In the genomic region with DNA sequence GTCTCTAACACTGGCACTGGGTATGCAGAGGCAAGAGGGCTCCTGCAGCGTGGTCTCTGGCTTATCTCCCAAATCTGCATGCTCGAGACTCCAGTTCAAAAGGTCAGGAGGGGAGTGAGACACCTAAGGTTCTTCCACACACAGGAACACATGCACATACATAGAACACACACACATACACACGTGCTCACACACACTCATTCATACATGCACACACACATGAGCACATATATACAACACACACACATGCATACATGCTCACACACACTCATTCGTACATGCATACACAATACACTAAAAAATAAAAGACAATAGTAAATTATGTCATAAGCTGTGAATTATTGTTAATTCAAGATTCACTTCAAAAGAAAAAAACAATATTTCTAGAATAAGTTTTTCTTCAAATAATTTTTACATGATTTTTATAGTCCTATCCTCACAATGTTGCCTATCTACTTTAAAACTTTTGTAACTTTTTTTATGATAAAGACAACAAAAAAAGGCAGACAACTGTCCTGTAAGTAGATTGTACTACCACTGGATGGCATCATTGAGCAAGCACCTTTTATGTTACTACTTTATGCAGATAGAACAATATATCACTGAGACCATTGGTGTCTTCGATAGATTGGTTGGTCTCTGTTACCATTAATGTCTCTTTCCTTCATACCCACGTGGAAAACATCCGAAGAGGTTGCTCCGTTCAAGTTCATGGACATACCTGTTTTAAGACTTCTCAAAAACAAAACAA, we compare ENCODE assay signal across 14 mouse cellular contexts. TPM values are rescaled to one million over a fixed set of nuclear protein-coding genes. Genes with fewer than 3 reads are reported as not detected.
DNase-seq lines count a peak whose midpoint lies in the region; ATAC-seq and TF ChIP-seq lines count a peak whose summit lies in the region.
"Had no signal": no experiment of that assay in that cellular context is flagged by ENCODE, and none has a peak within 500 bp of the region (broad histone marks: within the 10 kb centered on the region; RNA-seq: fewer than 3 reads in every experiment).

No protein-coding gene starts in this region.

- peak; percentile 69 for ATAC-seq in megakaryocyte progenitor cell, adult 5-6 weeks (replicated peaks; ENCODE audit: poor library complexity)
- ATAC-seq: hindbrain, embryonic 16.5 days had no signal

- no peaks in the 10 kb centered on the region for H3K36me3 ChIP-seq in liver, adult 2 months (ENCODE audit: control insufficient read depth, insufficient read depth, low read length)

- H3K9ac ChIP-seq in liver, adult 2 months (ENCODE audit: low read depth, low read length) = no peak overlapping the region
- H3K9ac ChIP-seq: embryonic facial prominence, embryonic 13.5 days had no signal

- TF ChIP-seq CTCF in cerebellum, adult 2 months (IDR thresholded peaks at IDR 0.05; ENCODE audit: borderline replicate concordance, insufficient read depth, low read depth, low read length) = peak; percentile 34; the same call in 1 of the 2 replicates
- peak; percentile 61 for TF ChIP-seq CTCF in liver, adult 2 months (IDR thresholded peaks at IDR 0.05; ENCODE audit: low read depth, low read length)

- 80% methylated on average over 8 of the region's 8 CpGs for WGBS in cerebellum, adult 2 months
- 81% methylated on average over 8 of the region's 8 CpGs for WGBS in liver, adult 2 months

- no peaks in the 10 kb centered on the region for H3K79me2 ChIP-seq in liver, adult 2 months (ENCODE audit: control insufficient read depth, insufficient read depth, low read length)

- no peak overlapping the region for H3K27ac ChIP-seq in cerebellum, adult 2 months (ENCODE audit: insufficient read depth, low read length)
- no peak overlapping the region for H3K27ac ChIP-seq in liver, adult 2 months (replicated peaks; ENCODE audit: insufficient read depth, low read depth, low read length)
- H3K27ac ChIP-seq: embryonic facial prominence, embryonic 13.5 days had no signal

- DNase-seq in cerebellum, adult 2 months = no peak
- DNase-seq in cerebellum, postnatal 36 days = no peak
- peak; percentile 16 for DNase-seq in liver, adult 2 months (ENCODE audit: extremely low read depth, low read depth, low spot score)
- no peak for DNase-seq in liver
- peak; percentile 22 for DNase-seq in MN1 (ENCODE audit: low spot score)
- DNase-seq in layer of hippocampus, postnatal 36 days = no peak
- DNase-seq in spleen, postnatal 36 days (ENCODE audit: low spot score in 2 of 2) = no peak
- DNase-seq: heart, adult 11 months; right cerebral cortex, postnatal 25 days; thymus, postnatal 36 days had no signal

- H3K4me3 ChIP-seq in cerebellum, adult 2 months (replicated peaks; ENCODE audit: insufficient read depth, low read depth, low read length) = no peak overlapping the region
- no peak overlapping the region for H3K4me3 ChIP-seq in liver, adult 2 months (ENCODE audit: insufficient read depth, low read depth, low read length)
- H3K4me3 ChIP-seq: embryonic facial prominence, embryonic 13.5 days had no signal

- H3K27me3 ChIP-seq in cerebellum, adult 2 months (ENCODE audit: control insufficient read depth, insufficient read depth, low read length) = no peaks in the 10 kb centered on the region
- H3K27me3 ChIP-seq in liver, adult 2 months (ENCODE audit: control insufficient read depth, insufficient read depth, low read length) = no peaks in the 10 kb centered on the region
- H3K27me3 ChIP-seq: embryonic facial prominence, embryonic 13.5 days had no signal

- no peaks in the 10 kb centered on the region for H3K4me1 ChIP-seq in cerebellum, adult 2 months (ENCODE audit: control insufficient read depth, insufficient read depth, low read length)
- no peaks in the 10 kb centered on the region for H3K4me1 ChIP-seq in liver, adult 2 months (ENCODE audit: control insufficient read depth, insufficient read depth, low read length)
- H3K4me1 ChIP-seq: embryonic facial prominence, embryonic 13.5 days had no signal

- TF ChIP-seq POLR2A in cerebellum, adult 2 months (IDR thresholded peaks at IDR 0.05; ENCODE audit: borderline replicate concordance, insufficient read depth, low read length) = no peak
- no peak for TF ChIP-seq POLR2A in liver, adult 2 months (IDR thresholded peaks at IDR 0.05; ENCODE audit: extremely low read depth, insufficient read depth, low read length)

RNA-seq across cellular contexts. Expression of a gene that starts 22.0 kb away (rescaled TPM):
- 16.7 and 18.0 TPM in 2 replicates for polyA plus RNA-seq in cerebellum, adult 2 months (2012; rRNA removed)
- 7.8 and 9.9 TPM in 2 replicates for total RNA-seq in liver, adult 2 months (2014; rRNA removed)
- 6.3 and 6.4 TPM in 2 replicates for polyA plus RNA-seq in liver, adult 2 months (2012; rRNA removed)
- 12.6 and 14.6 TPM in 2 replicates for total RNA-seq in megakaryocyte progenitor cell, adult 5-6 weeks (2015)
- 5.8 and 10.6 TPM in 2 replicates for total RNA-seq in megakaryocyte progenitor cell, adult 5-6 weeks (2017)
- total RNA-seq in layer of hippocampus, postnatal 36 days (2021) = 10 to 100 TPM; 18.8 to 21.8 TPM

RNA-seq across cellular contexts. Expression of a gene that starts 49.2 kb away (rescaled TPM):
- not detected in 2 replicates for polyA plus RNA-seq in cerebellum, adult 2 months (2012; rRNA removed)
- total RNA-seq in liver, adult 2 months (2014; rRNA removed) = 0.07 and 0.28 TPM in 2 replicates
- polyA plus RNA-seq in liver, adult 2 months (2012; rRNA removed) = 0.17 and 0.31 TPM in 2 replicates
- total RNA-seq in megakaryocyte progenitor cell, adult 5-6 weeks (2015) = 7.3 and 32.4 TPM in 2 replicates
- total RNA-seq in megakaryocyte progenitor cell, adult 5-6 weeks (2017) = 9.4 and 27.4 TPM in 2 replicates
- total RNA-seq in layer of hippocampus, postnatal 36 days (2021) = not detected
- total RNA-seq: left cerebral cortex, postnatal 36 days had no signal
- polyA plus RNA-seq: embryonic facial prominence, embryonic 13.5 days; hindbrain, embryonic 16.5 days had no signal

Comparison
In these comparisons a context has a peak if more than half of its experiments do, and no peak if none do; other contexts are left out.
1. DNase-seq: peak in liver, adult 2 months (single experiment) and MN1 (single experiment); none in cerebellum, adult 2 months (0 of 2), cerebellum, postnatal 36 days (0 of 2), liver (single experiment), layer of hippocampus, postnatal 36 days (0 of 2) and spleen, postnatal 36 days (0 of 2).